In genomic region chr16:22789908-22790367, GRCm38 (mm10) we compare ENCODE assay signal across 12 mouse cellular contexts. TPM values are rescaled to one million over a fixed set of nuclear protein-coding genes. Genes with fewer than 3 reads are reported as not detected.
DNase-seq lines count a peak whose midpoint lies in the region; ATAC-seq lines count a peak whose summit lies in the region.
"Had no signal": no experiment of that assay in that cellular context is flagged by ENCODE, and none has a peak within 500 bp of the region (broad histone marks: within the 10 kb centered on the region; RNA-seq: fewer than 3 reads in every experiment).

No protein-coding gene starts in this region.

- H3K4me2 ChIP-seq in forebrain, embryonic 15.5 days (replicated peaks) = no peak overlapping the region
- no peak overlapping the region for H3K4me2 ChIP-seq in embryonic facial prominence, embryonic 15.5 days (replicated peaks)
- no peak overlapping the region for H3K4me2 ChIP-seq in stomach, embryonic 14.5 days (replicated peaks; ENCODE audit: low read depth, low read length)
- H3K4me2 ChIP-seq in heart, embryonic 11.5 days = no peak overlapping the region
- H3K4me2 ChIP-seq: heart, embryonic 13.5 days; lung, embryonic 15.5 days had no signal

- H3K9me3 ChIP-seq in forebrain, embryonic 15.5 days = no peaks in the 10 kb centered on the region
- no peaks in the 10 kb centered on the region for H3K9me3 ChIP-seq in forebrain, embryonic 10.5 days
- H3K9me3 ChIP-seq in embryonic facial prominence, embryonic 15.5 days (replicated peaks) = no peaks in the 10 kb centered on the region
- no peaks in the 10 kb centered on the region for H3K9me3 ChIP-seq in stomach, embryonic 14.5 days (ENCODE audit: control insufficient read depth, low read depth, low read length)
- H3K9me3 ChIP-seq in heart, embryonic 11.5 days (replicated peaks; ENCODE audit: control insufficient read depth, low read length) = no peaks in the 10 kb centered on the region
- H3K9me3 ChIP-seq: heart, embryonic 13.5 days; lung, embryonic 15.5 days had no signal

- no peaks in the 10 kb centered on the region for H3K27me3 ChIP-seq in forebrain, embryonic 15.5 days
- H3K27me3 ChIP-seq in forebrain, embryonic 10.5 days (ENCODE audit: poor library complexity, severe bottlenecking) = peaks cover 53% of the 10 kb centered on the region
- no peaks in the 10 kb centered on the region for H3K27me3 ChIP-seq in embryonic facial prominence, embryonic 15.5 days
- no peaks in the 10 kb centered on the region for H3K27me3 ChIP-seq in stomach, embryonic 14.5 days (ENCODE audit: control insufficient read depth, insufficient read depth, low read length)
- no peaks in the 10 kb centered on the region for H3K27me3 ChIP-seq in heart, embryonic 11.5 days (ENCODE audit: control insufficient read depth, insufficient read depth, low read length)

- H3K27ac ChIP-seq in forebrain, embryonic 15.5 days (replicated peaks) = no peak overlapping the region
- H3K27ac ChIP-seq in forebrain, embryonic 10.5 days = no peak overlapping the region
- H3K27ac ChIP-seq in embryonic facial prominence, embryonic 15.5 days (replicated peaks) = no peak overlapping the region
- no peak overlapping the region for H3K27ac ChIP-seq in stomach, embryonic 14.5 days (ENCODE audit: low read length)
- H3K27ac ChIP-seq in heart, embryonic 11.5 days (ENCODE audit: low read depth, low read length) = no peak overlapping the region
- H3K27ac ChIP-seq: heart, embryonic 13.5 days; lung, embryonic 15.5 days had no signal

- WGBS in forebrain, embryonic 15.5 days = 49% methylated on average over 10 of the region's 10 CpGs
- WGBS in forebrain, embryonic 10.5 days = 75% methylated on average over 10 of the region's 10 CpGs
- WGBS in embryonic facial prominence, embryonic 15.5 days = 64% methylated on average over 10 of the region's 10 CpGs
- 33% methylated on average over 10 of the region's 10 CpGs for WGBS in stomach, embryonic 14.5 days
- 50% methylated on average over 10 of the region's 10 CpGs for WGBS in heart, embryonic 11.5 days (ENCODE audit: insufficient replicate concordance)

- H3K9ac ChIP-seq in forebrain, embryonic 15.5 days (replicated peaks) = no peak overlapping the region
- no peak overlapping the region for H3K9ac ChIP-seq in embryonic facial prominence, embryonic 15.5 days
- no peak overlapping the region for H3K9ac ChIP-seq in stomach, embryonic 14.5 days (replicated peaks; ENCODE audit: low read depth, low read length)
- H3K9ac ChIP-seq in heart, embryonic 11.5 days (ENCODE audit: low read depth, low read length) = no peak overlapping the region
- H3K9ac ChIP-seq: heart, embryonic 13.5 days; lung, embryonic 15.5 days had no signal

- H3K36me3 ChIP-seq in forebrain, embryonic 15.5 days = no peaks in the 10 kb centered on the region
- H3K36me3 ChIP-seq in forebrain, embryonic 10.5 days (replicated peaks) = no peaks in the 10 kb centered on the region
- H3K36me3 ChIP-seq in embryonic facial prominence, embryonic 15.5 days = no peaks in the 10 kb centered on the region
- H3K36me3 ChIP-seq in stomach, embryonic 14.5 days (ENCODE audit: control insufficient read depth, insufficient read depth, low read length) = no peaks in the 10 kb centered on the region
- no peaks in the 10 kb centered on the region for H3K36me3 ChIP-seq in heart, embryonic 11.5 days (ENCODE audit: control insufficient read depth, insufficient read depth, low read length)
- H3K36me3 ChIP-seq: heart, embryonic 13.5 days; lung, embryonic 15.5 days had no signal

- DNase-seq in forebrain, embryonic 10.5 days (ENCODE audit: extremely low spot score, low spot score) = no peak
- peak; percentile 75 to 79 for DNase-seq in layer of hippocampus, postnatal 36 days
- DNase-seq in heart, adult 8-10 months (ENCODE audit: low spot score) = no peak
- no peak for DNase-seq in kidney, adult 18-20 months

- peaks cover 5% of the 10 kb centered on the region; the same call in 1 of the 2 replicates for H3K4me1 ChIP-seq in forebrain, embryonic 15.5 days
- peaks cover 21% of the 10 kb centered on the region for H3K4me1 ChIP-seq in forebrain, embryonic 10.5 days
- 0 out of 2 replicates have a peak, but pooled peaks cover 5% of the 10 kb centered on the region for H3K4me1 ChIP-seq in embryonic facial prominence, embryonic 15.5 days
- 0 out of 2 replicates have a peak, but pooled peaks cover 5% of the 10 kb centered on the region for H3K4me1 ChIP-seq in stomach, embryonic 14.5 days (ENCODE audit: control insufficient read depth, insufficient read depth, low read length)
- H3K4me1 ChIP-seq in heart, embryonic 11.5 days (ENCODE audit: control insufficient read depth, insufficient read depth, low read length) = peaks cover 5% of the 10 kb centered on the region; the same call in 1 of the 2 replicates

- H3K4me3 ChIP-seq in forebrain, embryonic 15.5 days = no peak overlapping the region
- H3K4me3 ChIP-seq in forebrain, embryonic 10.5 days = no peak overlapping the region
- H3K4me3 ChIP-seq in embryonic facial prominence, embryonic 15.5 days (replicated peaks) = no peak overlapping the region
- no peak overlapping the region for H3K4me3 ChIP-seq in stomach, embryonic 14.5 days (ENCODE audit: low read depth, low read length)
- H3K4me3 ChIP-seq in heart, embryonic 11.5 days (ENCODE audit: low read depth, low read length) = no peak overlapping the region
- H3K4me3 ChIP-seq: heart, embryonic 13.5 days; lung, embryonic 15.5 days had no signal

- peak; percentile 63 for ATAC-seq in forebrain, embryonic 15.5 days (replicated peaks)
- ATAC-seq in embryonic facial prominence, embryonic 15.5 days (ENCODE audit: insufficient number of reproducible peaks, low FRiP score, low TSS enrichment, low read depth) = 0 out of 2 replicates have a peak, but pooled peaks have one; percentile 24
- peak; percentile 58 for ATAC-seq in stomach, embryonic 14.5 days (ENCODE audit: insufficient number of reproducible peaks, insufficient read depth, low FRiP score, low read depth)
- no peak for ATAC-seq in heart, embryonic 11.5 days (replicated peaks; ENCODE audit: insufficient number of reproducible peaks, low FRiP score, low TSS enrichment)

RNA-seq across cellular contexts. Expression of gene Crygs, which starts 21.4 kb away (rescaled TPM):
- polyA plus RNA-seq in forebrain, embryonic 15.5 days (2015; fragmentation: Nextera tagmentation; extraction: Ambion mirVana) = not detected in 2 replicates
- polyA plus RNA-seq in forebrain, embryonic 10.5 days (2016; fragmentation: Nextera tagmentation; extraction: Ambion mirVana) = not detected in 2 replicates
- polyA plus RNA-seq in embryonic facial prominence, embryonic 15.5 days (2015; fragmentation: Nextera tagmentation; extraction: Ambion mirVana) = 0.19 and 0.20 TPM in 2 replicates
- not detected for total RNA-seq in layer of hippocampus, postnatal 36 days (2021)
- polyA plus RNA-seq in stomach, embryonic 14.5 days (2014; fragmentation: Nextera tagmentation; extraction: Ambion mirVana) = not detected in 2 replicates
- not detected for total RNA-seq in heart, adult 8-10 months (2022)
- polyA plus RNA-seq in heart, embryonic 11.5 days (2014; fragmentation: Nextera tagmentation; extraction: Ambion mirVana) = 0.24 TPM in 1 of 2 replicates, not detected in the other
- polyA plus RNA-seq: C2C12; heart, embryonic 13.5 days; lung, embryonic 15.5 days; spleen, adult 2 months had no signal

Comparison
In these comparisons a context has a peak if more than half of its experiments do, and no peak if none do; other contexts are left out.
1. DNase-seq: peak in layer of hippocampus, postnatal 36 days (2 of 2); none in forebrain, embryonic 10.5 days (single experiment), heart, adult 8-10 months (single experiment) and kidney, adult 18-20 months (single experiment).